Mouse (Mus musculus) kidney, embryonic 16.5 days (tissue): ENCODE results near the gene Msantd1. TPM values are rescaled to one million over a fixed set of nuclear protein-coding genes. Genes with fewer than 3 reads are reported as not detected.
"Not testable (repeated sequence)": the region's sequence is repeated elsewhere in the genome, so short reads cannot be mapped to it uniquely, and the experiment has no call there.

Source experiments
- ATAC-seq: fragments of 200-750 bp; cut with Nextera tagmentation; 2 replicates; pipeline ENCODE4 v1.8.0; 2017; ENCODE audit warnings: moderate TSS enrichment; ENCODE audit not compliant: low FRiP score, low TSS enrichment
- H3K27ac ChIP-seq: fragments of 300-500 bp; sonication (generic); 2 replicates; pipeline ENCODE4 v1.5.1; 2014; ENCODE audit warnings: low read length
- H3K27me3 ChIP-seq: fragments of 300-500 bp; sonication (generic); 2 replicates; pipeline ENCODE4 v1.6.1; 2014; ENCODE audit warnings: low read length, control low read depth, mixed read lengths; ENCODE audit not compliant: insufficient read depth
- H3K36me3 ChIP-seq: fragments of 300-500 bp; sonication (generic); 2 replicates; pipeline ENCODE4 v1.6.1; 2014; ENCODE audit warnings: low read length, control low read depth, mixed read lengths; ENCODE audit not compliant: insufficient read depth
- H3K4me1 ChIP-seq: fragments of 300-500 bp; sonication (generic); 2 replicates; pipeline ENCODE4 v1.6.1; 2014; ENCODE audit warnings: low read length, control low read depth, mixed read lengths; ENCODE audit not compliant: insufficient read depth
- H3K4me2 ChIP-seq: fragments of 300-500 bp; sonication (generic); replicated peaks from 2 replicates; pipeline ENCODE4 v1.6.1; 2014; ENCODE audit warnings: low read depth, low read length
- H3K4me3 ChIP-seq: fragments of 300-500 bp; sonication (generic); 2 replicates; pipeline ENCODE4 v1.5.1; 2014; ENCODE audit warnings: mild to moderate bottlenecking, low read length
- H3K9ac ChIP-seq: fragments of 300-500 bp; sonication (generic); replicated peaks from 2 replicates; pipeline ENCODE4 v1.6.1; 2014; ENCODE audit warnings: low read length
- H3K9me3 ChIP-seq: fragments of 300-500 bp; sonication (generic); 2 replicates; pipeline ENCODE4 v1.6.1; 2016; ENCODE audit warnings: low read length, control low read depth
- WGBS: fragments of 180-500 bp; shearing (Covaris S2); extraction: QIAGEN DNeasy Blood & Tissue Kit; methylation state at CpG from one replicate; pipeline ENCODE4 v1.1.7; 2014; 5-methylcytosine and 5-hydroxymethylcytosine counted together
- polyA plus RNA-seq: library from polyadenylated mRNA; unstranded; fragments of >200 nt; fragmentation: Nextera tagmentation; extraction: Ambion mirVana; gene quantifications from 2 replicates; pipeline ENCODE4 v1.2.1, GENCODE M21; 2015

Gene Msantd1
- 0.27 and 0.95 TPM in 2 replicates for polyA plus RNA-seq

DNA sequence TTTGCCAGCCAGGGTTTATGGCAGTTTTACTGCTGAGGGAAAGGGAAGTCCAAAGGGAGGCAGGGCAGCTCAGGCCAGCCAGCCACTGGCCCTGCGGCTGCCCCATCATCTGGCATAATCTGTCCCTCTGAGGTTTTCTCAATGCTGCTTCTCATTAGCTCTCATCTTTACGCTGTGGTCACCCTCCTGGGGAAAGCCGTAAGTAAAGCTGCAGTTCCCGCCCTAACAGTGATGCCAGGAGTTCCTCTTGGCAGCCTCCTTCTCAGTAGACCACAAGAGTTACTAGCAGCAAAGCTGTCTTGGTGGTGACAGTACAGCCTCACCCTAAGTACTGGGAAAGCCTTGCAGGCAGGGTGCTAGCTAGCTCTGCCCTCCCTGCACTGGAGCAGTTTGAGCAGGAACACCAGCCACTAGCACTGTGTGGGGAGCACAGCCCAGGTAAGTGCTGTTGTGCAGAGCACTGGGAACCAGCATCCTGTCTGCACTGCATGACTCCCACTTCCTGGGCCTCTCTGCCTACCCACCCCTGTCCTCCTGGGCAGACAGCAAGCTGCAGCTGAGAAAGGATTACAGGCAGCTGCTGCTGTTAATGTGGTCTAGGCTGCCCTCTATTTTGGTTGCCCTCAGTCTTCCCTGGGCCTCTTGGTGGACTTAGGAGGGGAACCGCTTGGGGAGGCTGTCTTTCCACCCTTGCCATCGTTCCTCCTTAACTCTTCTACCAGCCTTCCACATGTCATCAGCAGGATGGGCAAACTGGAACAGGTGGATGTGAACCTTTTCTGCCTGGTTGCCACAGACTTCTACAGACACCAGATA lies at the start of gene Msantd1:
TSS of gene Msantd1 (plus strand) at position 103 of the 816 bp plus-strand sequence.
- Histone ChIP-seq H3K27me3 (no peaks in the 10 kb centered on the region), H3K27ac (no peak within 1 kb of the TSS), H3K36me3 (peaks cover 47% of the 10 kb centered on the region), H3K9me3 (no peaks in the 10 kb centered on the region), H3K4me1 (no peaks in the 10 kb centered on the region), H3K9ac (no peak within 1 kb of the TSS), H3K4me3 (no peak within 1 kb of the TSS), H3K4me2 (no peak within 1 kb of the TSS)
- ATAC-seq: no peak
- 78% methylated on average over 6 of the region's 6 CpGs for WGBS

DNA sequence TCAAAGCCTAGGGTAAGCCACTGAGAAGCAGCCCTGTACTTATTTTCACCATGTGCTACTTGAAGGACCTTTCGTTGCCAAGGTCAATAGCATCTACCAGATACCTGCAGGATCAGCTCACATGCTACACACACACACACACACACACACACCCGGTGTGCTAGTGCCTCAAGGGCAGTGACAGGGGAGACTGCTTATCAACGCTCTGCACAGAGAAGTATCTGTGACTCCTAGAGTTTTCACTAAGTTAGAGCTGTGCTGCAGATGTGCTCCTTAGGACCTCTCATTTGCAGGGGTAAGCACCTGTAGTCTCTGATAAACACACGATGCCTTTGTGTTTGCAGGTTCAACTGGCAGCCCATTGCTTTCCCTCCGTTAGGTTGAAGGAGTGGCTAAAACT lies 42.4 kb upstream of the Msantd1 start:
- Histone ChIP-seq H3K27me3 (no peaks in the 10 kb centered on the region), H3K4me3 (no peak overlapping the region), H3K9me3 (no peaks in the 10 kb centered on the region), H3K27ac (no peak overlapping the region), H3K4me1 (no peaks in the 10 kb centered on the region), H3K36me3 (peaks cover 37% of the 10 kb centered on the region), H3K9ac (no peak overlapping the region), H3K4me2 (no peak overlapping the region)
- no peak for ATAC-seq
- WGBS: 97% methylated on average over 5 of the region's 5 CpGs

DNA sequence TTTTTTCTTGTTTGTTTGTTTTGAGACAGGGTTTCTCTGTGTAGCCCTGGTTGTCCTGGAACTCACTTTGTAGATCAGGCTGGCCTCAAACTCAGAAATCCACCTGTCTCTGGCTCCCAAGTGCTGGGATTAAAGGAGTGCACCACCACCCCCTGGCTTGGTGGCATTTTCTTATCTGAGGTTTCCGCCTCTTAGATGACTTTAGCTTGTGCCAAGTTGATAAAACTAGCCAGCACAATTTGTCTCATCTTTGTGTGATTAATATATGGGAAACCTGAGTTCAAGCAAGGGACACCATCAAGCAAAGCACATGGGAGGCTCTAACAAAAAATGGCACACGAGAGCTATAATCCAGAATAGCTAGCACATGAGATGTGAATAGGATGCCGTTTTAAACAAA lies 27.5 kb upstream of the Msantd1 start:
- not testable (repeated sequence) for H3K9me3 ChIP-seq, H3K27ac ChIP-seq, H3K4me1 ChIP-seq, H3K4me2 ChIP-seq, ATAC-seq, H3K27me3 ChIP-seq, H3K4me3 ChIP-seq, H3K9ac ChIP-seq
- WGBS: 93% methylated on average over 3 of the region's 3 CpGs
- H3K36me3 ChIP-seq: peaks cover 45% of the 10 kb centered on the region

DNA sequence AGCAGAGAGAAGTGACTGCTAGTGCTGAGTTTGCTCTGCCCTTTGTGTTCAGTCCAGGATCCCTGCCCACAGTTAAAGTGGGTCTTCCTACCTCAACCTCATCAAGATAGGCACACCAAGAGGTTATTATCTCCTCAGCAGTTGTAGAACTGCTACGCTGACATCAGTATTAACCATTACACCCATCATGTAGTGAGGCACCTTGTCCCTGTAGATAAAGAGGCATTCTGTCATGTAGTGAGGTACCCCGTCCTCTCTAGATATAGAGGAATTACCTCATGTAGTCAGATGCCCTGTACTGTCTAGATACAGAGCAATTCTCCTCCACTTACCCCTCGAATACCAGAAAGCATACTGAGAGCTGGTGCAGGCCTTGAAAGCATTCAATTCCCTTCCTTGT lies 26.8 kb upstream of the Msantd1 start:
- Histone ChIP-seq H3K9me3 (no peaks in the 10 kb centered on the region), H3K27me3 (no peaks in the 10 kb centered on the region), H3K27ac (no peak overlapping the region), H3K4me3 (no peak overlapping the region), H3K9ac (no peak overlapping the region), H3K4me1 (no peaks in the 10 kb centered on the region), H3K4me2 (no peak overlapping the region), H3K36me3 (peaks cover 45% of the 10 kb centered on the region)
- 93% methylated on average over 3 of the region's 3 CpGs for WGBS
- ATAC-seq: no peak

DNA sequence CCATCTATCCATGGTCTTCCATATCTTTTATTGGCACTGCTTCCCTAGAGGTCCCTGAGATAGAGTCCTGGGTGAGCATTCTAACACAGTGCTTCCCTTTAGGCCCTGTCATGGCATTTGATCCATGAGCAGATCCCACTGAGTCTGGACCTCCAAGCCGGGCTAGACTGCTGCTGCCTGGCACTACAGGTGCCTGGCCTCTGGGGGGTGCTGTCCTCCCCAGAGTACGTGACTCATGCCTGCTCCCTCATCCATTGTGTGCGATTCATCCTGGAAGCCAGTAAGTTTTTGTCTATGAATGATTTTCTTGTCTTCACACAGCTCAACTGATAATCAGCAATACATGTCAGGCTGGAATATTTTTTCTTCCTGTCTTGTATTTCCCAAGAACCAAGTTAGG lies 22.6 kb upstream of the Msantd1 start:
- H3K36me3 ChIP-seq: peaks cover 47% of the 10 kb centered on the region
- 84% methylated on average over 3 of the region's 3 CpGs for WGBS
- H3K9me3 ChIP-seq: no peaks in the 10 kb centered on the region
- H3K9ac ChIP-seq: no peak overlapping the region
- H3K27me3 ChIP-seq: no peaks in the 10 kb centered on the region
- H3K4me2 ChIP-seq: no peak overlapping the region
- H3K27ac ChIP-seq: no peak overlapping the region
- no peak; the same call in 1 of the 2 replicates for ATAC-seq
- H3K4me3 ChIP-seq: no peak overlapping the region
- no peaks in the 10 kb centered on the region for H3K4me1 ChIP-seq

DNA sequence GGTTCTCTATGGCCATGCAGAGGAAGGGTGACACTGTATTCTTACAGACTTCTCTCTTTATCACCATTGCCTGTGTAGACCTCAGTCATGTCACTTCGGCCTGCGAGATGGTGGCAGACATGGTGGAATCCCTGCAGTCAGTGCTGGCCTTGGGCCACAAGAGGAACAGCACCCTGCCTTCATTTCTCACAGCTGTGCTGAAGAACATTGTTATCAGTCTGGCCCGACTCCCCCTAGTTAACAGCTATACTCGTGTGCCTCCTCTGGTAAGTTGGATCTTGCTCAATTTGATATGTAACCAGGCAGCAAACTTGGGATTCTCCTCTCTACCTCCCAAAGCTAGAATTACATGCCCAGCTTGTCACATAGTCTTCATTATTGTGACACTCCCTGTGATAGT lies 18.6 kb upstream of the Msantd1 start:
- Histone ChIP-seq H3K4me3 (no peak overlapping the region), H3K36me3 (peaks cover 46% of the 10 kb centered on the region), H3K4me2 (no peak overlapping the region), H3K27me3 (no peaks in the 10 kb centered on the region), H3K4me1 (no peaks in the 10 kb centered on the region), H3K9me3 (no peaks in the 10 kb centered on the region), H3K27ac (no peak overlapping the region), H3K9ac (no peak overlapping the region)
- ATAC-seq: no peak
- WGBS: 87% methylated on average over 4 of the region's 4 CpGs

DNA sequence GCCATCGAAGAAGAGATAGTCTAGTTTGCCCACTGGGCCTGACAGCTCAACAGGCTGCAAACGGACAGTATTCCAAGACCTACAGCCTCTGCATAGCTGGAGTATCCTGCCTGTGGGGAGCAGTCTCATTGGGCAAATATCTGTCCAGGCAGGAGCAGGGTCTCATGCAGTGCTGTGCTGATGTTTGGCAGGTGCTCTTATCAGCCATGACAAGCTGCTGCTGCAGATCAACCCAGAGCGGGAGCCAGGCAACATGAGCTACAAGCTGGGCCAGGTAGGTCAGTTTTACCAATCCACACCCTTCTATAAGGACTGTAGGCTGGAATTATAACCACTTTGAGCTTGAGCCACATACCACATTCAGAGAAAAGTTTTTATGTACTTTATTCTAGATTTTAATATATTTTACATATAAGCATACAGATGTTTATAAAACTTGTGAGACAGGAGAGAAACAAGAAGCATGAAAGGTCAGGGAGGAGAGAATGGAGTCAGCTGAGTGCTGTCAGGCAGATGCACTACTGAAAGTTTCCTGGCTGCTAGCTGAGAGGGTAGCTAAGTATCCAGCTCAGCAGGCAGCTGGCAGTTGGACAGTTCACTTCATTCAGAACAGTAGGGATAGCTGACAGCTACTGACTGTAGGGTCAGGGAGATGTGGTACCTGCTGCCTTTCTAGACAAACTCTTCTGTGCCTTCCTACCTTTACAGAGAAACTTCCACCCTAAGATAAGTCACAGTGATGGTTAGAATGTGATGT lies 10.9 kb upstream of the Msantd1 start:
- no peak overlapping the region for H3K27ac ChIP-seq
- H3K4me2 ChIP-seq: no peak overlapping the region
- WGBS: 89% methylated on average over 3 of the region's 3 CpGs
- peaks cover 55% of the 10 kb centered on the region for H3K36me3 ChIP-seq
- H3K4me3 ChIP-seq: no peak overlapping the region
- no peaks in the 10 kb centered on the region for H3K4me1 ChIP-seq
- H3K9me3 ChIP-seq: no peaks in the 10 kb centered on the region
- H3K27me3 ChIP-seq: no peaks in the 10 kb centered on the region
- H3K9ac ChIP-seq: no peak overlapping the region
- ATAC-seq: no peak

DNA sequence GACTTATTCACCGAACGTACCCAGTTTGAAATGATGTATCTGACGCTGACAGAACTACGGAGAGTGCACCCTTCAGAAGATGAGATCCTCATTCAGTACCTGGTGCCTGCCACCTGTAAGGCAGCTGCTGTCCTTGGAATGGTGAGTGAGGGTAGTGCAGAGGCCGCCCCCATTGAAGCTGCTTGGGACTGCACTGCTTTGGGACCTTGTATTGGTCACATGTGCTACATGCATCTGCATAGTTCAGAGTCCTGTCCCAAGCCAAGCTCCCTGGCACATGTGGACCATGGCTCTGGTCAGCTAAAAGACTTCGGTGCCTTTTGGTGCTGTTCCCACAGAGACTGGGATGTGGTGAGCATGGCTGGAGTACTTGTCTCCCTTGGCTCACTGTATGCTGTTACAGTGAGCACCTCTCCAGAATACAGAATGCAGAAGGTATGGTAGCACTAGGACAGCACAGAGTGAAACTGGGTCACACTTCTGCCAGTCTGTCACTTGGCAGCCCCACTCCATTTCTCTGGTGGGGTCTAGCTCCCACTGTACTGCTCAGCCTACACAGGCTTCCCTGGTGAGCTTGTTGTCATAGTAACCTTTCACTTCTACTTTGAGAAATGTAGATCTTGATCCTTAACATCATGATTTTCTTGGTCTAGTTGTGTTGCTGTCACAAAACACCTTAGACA lies 7.9 kb upstream of the Msantd1 start:
- Histone ChIP-seq H3K4me3 (no peak overlapping the region), H3K27ac (no peak overlapping the region), H3K27me3 (no peaks in the 10 kb centered on the region), H3K9me3 (no peaks in the 10 kb centered on the region), H3K4me1 (no peaks in the 10 kb centered on the region), H3K4me2 (no peak overlapping the region), H3K36me3 (peaks cover 70% of the 10 kb centered on the region), H3K9ac (no peak overlapping the region)
- 95% methylated on average over 6 of the region's 6 CpGs for WGBS
- no peak for ATAC-seq

DNA sequence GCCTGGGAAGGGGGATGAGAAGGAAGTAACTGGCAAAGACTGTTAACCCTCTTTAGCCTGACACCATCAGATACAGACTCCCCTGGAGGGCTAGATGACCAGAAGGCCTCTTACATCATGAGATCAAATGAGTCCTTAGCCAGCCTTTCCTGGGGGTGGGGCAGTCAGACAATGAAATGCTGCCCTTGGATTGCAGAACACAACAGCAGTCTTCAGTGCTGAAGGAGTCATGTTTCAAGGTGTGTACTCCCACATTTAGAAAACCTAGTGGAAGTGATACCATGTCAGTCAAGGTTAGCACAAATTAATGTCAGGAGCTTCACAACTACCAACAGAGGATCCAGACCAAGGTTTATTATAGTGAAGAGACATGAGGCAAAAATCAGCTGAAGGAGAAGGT lies 5.4 kb upstream of the Msantd1 start:
- ATAC-seq: no peak
- Histone ChIP-seq H3K9ac (no peak overlapping the region), H3K4me2 (no peak overlapping the region), H3K9me3 (no peaks in the 10 kb centered on the region), H3K36me3 (peaks cover 77% of the 10 kb centered on the region), H3K4me3 (no peak overlapping the region), H3K27me3 (no peaks in the 10 kb centered on the region), H3K4me1 (no peaks in the 10 kb centered on the region), H3K27ac (no peak overlapping the region)
